Mouse (Mus musculus) C2C12 (cell line): ENCODE measurements around the gene Dop1a. TPM values are rescaled to one million over a fixed set of nuclear protein-coding genes. Genes with fewer than 3 reads are reported as not detected.

Source experiments
- H3K27me3 ChIP-seq: one replicate; pipeline ENCODE4 v1.6.1; 2011; ENCODE audit not compliant: control insufficient read depth, insufficient read depth, insufficient read length
- H3K36me3 ChIP-seq: one replicate; pipeline ENCODE4 v1.6.1; 2011; ENCODE audit not compliant: control insufficient read depth, insufficient read depth
- H3K4me3 ChIP-seq: one replicate; pipeline ENCODE4 v1.5.1; 2011; ENCODE audit warnings: mild to moderate bottlenecking, control low read depth; ENCODE audit not compliant: poor library complexity, insufficient read depth, severe bottlenecking
- H3K79me2 ChIP-seq: one replicate; pipeline ENCODE4 v1.6.1; 2011; ENCODE audit not compliant: control insufficient read depth, insufficient read depth
- H3K79me3 ChIP-seq: one replicate; pipeline ENCODE4 v1.6.1; 2011; ENCODE audit warnings: low read depth, control low read depth
- H3ac ChIP-seq: one replicate; pipeline ENCODE3; 2011; ENCODE audit warnings: low read depth; ENCODE audit not compliant: control insufficient read depth, insufficient read length
- CEBPB ChIP-seq: IDR thresholded peaks from one replicate; pipeline ENCODE4 v1.6.1; 2011; ENCODE audit warnings: low read depth, mild to moderate bottlenecking, control low read depth, moderate library complexity
- CTCF ChIP-seq: IDR thresholded peaks from one replicate; pipeline ENCODE4 v1.5.1; 2011; ENCODE audit not compliant: control insufficient read depth, insufficient read depth, insufficient read length
- FOSL1 ChIP-seq: IDR thresholded peaks from one replicate; pipeline ENCODE4 v1.8.0; 2011; ENCODE audit warnings: mild to moderate bottlenecking, low read length; ENCODE audit not compliant: poor library complexity, insufficient read depth, severe bottlenecking
- MAX ChIP-seq: IDR thresholded peaks from one replicate; pipeline ENCODE4 v1.6.1; 2011; ENCODE audit warnings: mild to moderate bottlenecking, control low read depth
- MYOD1 ChIP-seq: IDR thresholded peaks from one replicate; pipeline ENCODE4 v1.6.1; 2011; ENCODE audit warnings: low read depth; ENCODE audit not compliant: control insufficient read depth, insufficient read length
- MYOG ChIP-seq: IDR thresholded peaks from one replicate; pipeline ENCODE4 v1.6.1; 2011; ENCODE audit not compliant: control insufficient read depth, insufficient read length; ENCODE audit errors: extremely low read depth
- USF1 ChIP-seq: IDR thresholded peaks from one replicate; pipeline ENCODE4 v1.6.1; 2011; ENCODE audit warnings: low read depth, mild to moderate bottlenecking, control low read depth, moderate library complexity
- polyA plus RNA-seq: library from polyadenylated mRNA; unstranded; fragments of >200 nt; fragmentation: generic; extraction: Trizol; gene quantifications from one replicate; pipeline ENCODE4 v1.2.1, GENCODE M21; 2012; ENCODE audit warnings: missing spikeins

Dop1a gene
- polyA plus RNA-seq, 1 experiment, result 3.0 TPM

DNA sequence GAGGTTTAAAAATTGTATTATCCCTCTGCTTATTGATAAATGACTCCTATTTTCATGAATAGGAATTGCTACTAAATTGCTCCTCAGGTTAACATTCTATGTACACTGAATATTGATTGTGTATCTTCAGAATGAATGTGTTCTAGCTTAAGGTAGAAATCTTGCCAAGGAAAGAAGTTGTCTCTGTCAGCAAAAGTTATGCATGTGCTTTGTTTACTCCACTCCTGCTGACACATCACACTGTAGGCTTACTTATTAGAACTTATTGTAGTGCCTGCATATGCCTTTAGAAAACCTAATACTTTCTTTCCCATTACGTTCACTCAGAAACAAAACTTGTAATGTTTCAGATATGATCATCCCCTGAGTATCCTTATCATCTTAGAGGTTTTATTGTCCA lies 15.3 kb downstream of the Dop1a start:
- Histone ChIP-seq H3K79me3 (peaks cover 13% of the 10 kb centered on the region), H3K27me3 (no peaks in the 10 kb centered on the region), H3K36me3 (no peaks in the 10 kb centered on the region), H3K4me3 (no peak overlapping the region), H3K79me2 (peaks cover 18% of the 10 kb centered on the region), H3ac (no peak overlapping the region)
- TF ChIP-seq MYOD1 (no peak), MYOG (no peak), CTCF (no peak), CEBPB (no peak)

DNA sequence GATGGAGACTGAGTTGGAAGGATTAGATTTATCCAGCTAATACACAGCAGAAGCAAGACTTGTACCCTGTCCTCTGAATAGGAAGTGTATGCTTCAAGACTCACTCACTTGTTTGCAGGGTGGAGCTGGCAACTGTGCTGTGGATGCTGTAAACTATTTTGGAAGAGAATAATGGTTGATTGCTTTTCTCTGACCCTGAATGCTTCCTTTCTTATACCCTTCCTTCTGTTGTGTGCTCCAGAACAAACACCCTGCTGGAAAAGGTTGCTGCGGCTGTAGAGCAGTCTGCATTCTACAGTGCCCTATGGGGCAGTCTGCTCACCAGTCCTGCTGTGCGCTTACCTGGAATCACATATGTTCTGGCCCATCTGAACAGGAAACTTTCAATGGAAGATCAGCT lies 24.8 kb downstream of the Dop1a start:
- Histone ChIP-seq H3K27me3 (no peaks in the 10 kb centered on the region), H3K4me3 (no peak overlapping the region), H3K79me3 (no peaks in the 10 kb centered on the region), H3ac (no peak overlapping the region), H3K79me2 (no peaks in the 10 kb centered on the region), H3K36me3 (peaks cover 21% of the 10 kb centered on the region)
- TF ChIP-seq FOSL1 (no peak), MYOD1 (no peak), MAX (no peak), MYOG (no peak), CEBPB (no peak), CTCF (no peak), USF1 (no peak)

DNA sequence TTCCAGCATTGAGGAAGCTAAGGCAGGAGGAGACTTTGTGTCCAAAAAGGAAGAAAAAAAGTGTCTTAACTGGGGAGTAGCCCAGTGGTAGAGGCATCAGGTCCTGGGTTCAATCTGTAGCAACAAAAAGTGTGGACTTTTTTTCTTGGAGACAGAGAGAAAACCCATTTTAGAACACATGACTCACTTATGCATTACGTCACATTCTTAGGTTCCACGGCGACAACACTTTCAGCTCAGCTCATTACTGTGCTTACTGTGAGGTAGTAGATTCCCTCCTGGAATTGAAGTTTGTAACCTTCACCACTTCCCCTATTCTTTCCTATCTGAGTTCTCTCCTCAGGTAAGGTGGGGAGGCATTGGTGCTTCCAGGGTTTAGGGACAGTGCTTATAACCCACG lies 29.3 kb downstream of the Dop1a start:
- Histone ChIP-seq H3K4me3 (no peak overlapping the region), H3K79me3 (no peaks in the 10 kb centered on the region), H3K36me3 (peaks cover 29% of the 10 kb centered on the region), H3ac (no peak overlapping the region), H3K27me3 (no peaks in the 10 kb centered on the region), H3K79me2 (no peaks in the 10 kb centered on the region)
- TF ChIP-seq FOSL1, result no peak
- TF ChIP-seq CEBPB, result no peak
- no peak for TF ChIP-seq CTCF
- TF ChIP-seq MYOD1, result no peak
- no peak for TF ChIP-seq MAX

DNA sequence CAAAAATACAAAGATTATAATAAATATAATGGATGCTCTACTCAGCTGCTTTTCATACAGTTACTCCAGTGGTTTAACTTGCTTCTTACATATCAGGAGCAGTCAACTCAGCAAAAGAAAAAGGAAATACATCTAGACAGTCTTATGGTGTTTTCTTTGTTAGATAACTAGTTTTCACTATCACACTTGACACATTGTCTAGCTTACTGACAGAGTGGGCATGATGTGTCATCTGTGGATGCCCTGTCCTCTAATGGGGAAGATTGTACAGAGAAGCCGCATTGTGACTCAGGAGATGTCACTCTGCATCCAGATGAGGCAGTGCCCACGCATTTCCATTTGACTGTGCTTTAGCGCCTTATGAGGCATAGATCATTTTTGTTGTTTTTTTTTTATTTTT lies 32.1 kb downstream of the Dop1a start:
- Histone ChIP-seq H3K36me3 (peaks cover 21% of the 10 kb centered on the region), H3ac (no peak overlapping the region), H3K27me3 (no peaks in the 10 kb centered on the region), H3K79me3 (no peaks in the 10 kb centered on the region), H3K79me2 (no peaks in the 10 kb centered on the region), H3K4me3 (no peak overlapping the region)
- TF ChIP-seq MYOD1, result no peak
- TF ChIP-seq MAX, result no peak
- no peak for TF ChIP-seq CTCF
- TF ChIP-seq CEBPB, result no peak

DNA sequence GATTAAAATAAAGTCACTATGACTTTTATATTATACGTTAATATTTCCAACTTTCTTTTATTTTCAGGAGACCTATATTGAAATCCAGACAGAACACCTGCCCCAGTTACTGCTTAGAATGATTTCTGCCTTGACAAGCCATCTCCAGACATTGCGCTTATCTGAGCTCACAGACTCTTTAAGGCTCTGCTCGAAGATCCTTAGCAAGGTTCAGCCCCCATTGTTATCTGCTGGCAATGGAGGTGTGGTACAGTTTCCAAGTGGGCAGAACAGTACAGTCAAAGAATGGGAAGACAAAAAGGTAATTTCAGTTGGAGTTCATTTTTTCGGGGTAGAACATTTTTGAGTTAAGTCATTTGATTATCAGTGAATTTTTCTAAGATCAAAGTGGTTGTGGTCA lies 40.5 kb downstream of the Dop1a start:
- H3K27me3 ChIP-seq, result no peaks in the 10 kb centered on the region
- H3ac ChIP-seq, result no peak overlapping the region
- no peaks in the 10 kb centered on the region for H3K79me3 ChIP-seq
- TF ChIP-seq MYOG (no peak), CTCF (no peak), MAX (no peak), FOSL1 (no peak), MYOD1 (no peak), USF1 (no peak), CEBPB (no peak)
- no peaks in the 10 kb centered on the region for H3K79me2 ChIP-seq
- no peak overlapping the region for H3K4me3 ChIP-seq
- peaks cover 18% of the 10 kb centered on the region for H3K36me3 ChIP-seq

DNA sequence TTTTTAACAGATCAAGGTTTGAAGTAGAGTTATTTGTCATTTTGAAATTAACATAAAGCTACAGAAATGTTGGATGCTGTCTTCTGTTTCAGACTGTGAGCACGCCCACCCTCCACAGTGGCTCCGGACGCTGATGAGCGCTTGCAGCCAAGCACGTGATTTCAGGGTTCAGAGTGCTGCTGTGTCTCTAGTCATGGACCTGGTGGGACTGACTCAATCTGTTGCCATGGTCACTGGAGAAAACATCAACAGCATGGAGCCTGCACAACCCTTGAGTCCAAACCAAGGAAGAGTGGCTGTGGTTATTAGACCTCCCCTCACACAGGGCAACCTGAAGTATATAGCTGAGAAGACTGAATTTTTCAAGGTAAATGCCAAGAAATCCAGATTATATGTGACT lies 46.8 kb downstream of the Dop1a start:
- Histone ChIP-seq H3K79me3 (no peaks in the 10 kb centered on the region), H3K36me3 (peaks cover 37% of the 10 kb centered on the region), H3ac (no peak overlapping the region), H3K27me3 (no peaks in the 10 kb centered on the region), H3K79me2 (no peaks in the 10 kb centered on the region), H3K4me3 (no peak overlapping the region)
- TF ChIP-seq MAX, result no peak
- no peak for TF ChIP-seq CTCF
- no peak for TF ChIP-seq MYOD1
- no peak for TF ChIP-seq CEBPB
- TF ChIP-seq MYOG, result no peak
- TF ChIP-seq USF1, result no peak
- TF ChIP-seq FOSL1, result no peak
